Mouse (Mus musculus): ENCODE results near the gene Mtus2. TPM values are rescaled to one million over a fixed set of nuclear protein-coding genes. Genes with fewer than 3 reads are reported as not detected.

Mtus2 gene
- polyA plus RNA-seq, 1 experiment from 2014 or later, result 35.1 TPM

DNA sequence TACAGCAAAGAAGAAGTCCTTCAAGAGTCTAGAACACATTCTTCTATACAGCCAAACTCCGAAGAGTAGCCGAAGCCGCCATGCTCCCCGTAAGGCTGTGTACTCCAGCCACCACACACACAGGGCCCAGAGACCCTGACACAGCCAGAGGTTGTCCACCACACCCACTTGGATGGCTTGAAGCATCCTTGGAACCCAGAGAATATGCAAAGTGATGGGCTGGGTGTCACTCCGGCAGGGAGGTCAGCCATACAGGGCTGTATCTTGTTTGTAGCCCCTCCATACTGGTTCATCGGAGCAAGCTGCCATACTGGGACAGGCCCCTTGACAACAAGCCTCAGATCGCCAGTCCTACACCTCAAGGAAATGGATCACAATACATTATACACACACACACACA, 405.2 kb downstream of the Mtus2 start:
- ATAC-seq, result no peak
- Histone ChIP-seq H3K27me3 (no peaks in the 10 kb centered on the region), H3K4me3 (replicated peaks) (no peak overlapping the region), H3K36me3 (no peaks in the 10 kb centered on the region), H3K27ac (no peak overlapping the region), H3K4me1 (replicated peaks) (peaks cover 13% of the 10 kb centered on the region; the same call in 1 of the 2 replicates), H3K4me2 (replicated peaks) (no peak overlapping the region), H3K9me3 (no peaks in the 10 kb centered on the region), H3K9ac (replicated peaks) (no peak overlapping the region)
- WGBS, result 98% methylated on average over 7 of the region's 7 CpGs

DNA sequence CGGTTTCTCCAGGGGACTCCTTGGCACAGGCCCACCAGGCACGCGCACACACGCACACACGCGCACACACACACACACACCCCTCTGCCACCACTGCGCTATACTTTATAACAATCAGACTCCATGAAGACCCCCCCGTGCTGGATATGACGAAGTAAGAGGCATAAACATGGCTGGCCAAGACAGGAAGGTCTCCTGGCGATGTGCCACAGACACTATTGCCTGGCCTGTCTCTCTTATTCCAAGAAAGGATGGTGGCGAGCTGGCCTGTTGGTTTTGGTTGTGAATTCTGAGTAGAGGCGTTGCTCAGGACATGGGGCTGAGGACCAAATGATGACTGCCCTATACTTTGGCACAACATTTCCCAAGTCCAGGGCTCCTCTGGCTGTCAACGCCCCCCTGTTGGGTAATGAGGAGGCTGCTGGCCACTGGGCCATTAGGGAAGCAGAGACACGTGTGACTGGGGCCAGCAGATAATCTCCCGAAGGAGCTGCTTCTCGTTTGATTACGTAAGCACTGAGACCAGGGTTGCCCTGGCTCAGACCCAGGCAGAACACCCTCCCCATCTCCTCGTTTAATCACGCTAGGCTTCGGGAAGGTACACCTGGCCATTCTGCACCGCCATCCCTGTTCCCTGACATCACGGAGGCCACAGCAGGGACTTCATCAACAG, 406.5 kb downstream of the Mtus2 start:
- Histone ChIP-seq H3K4me2 (replicated peaks) (no peak overlapping the region), H3K9me3 (no peaks in the 10 kb centered on the region), H3K36me3 (no peaks in the 10 kb centered on the region), H3K4me1 (replicated peaks) (peaks cover 13% of the 10 kb centered on the region; the same call in 1 of the 2 replicates), H3K27ac (no peak overlapping the region), H3K27me3 (no peaks in the 10 kb centered on the region), H3K4me3 (replicated peaks) (no peak overlapping the region), H3K9ac (replicated peaks) (no peak overlapping the region)
- 85% methylated on average over 22 of the region's 22 CpGs for WGBS
- 0 out of 2 replicates have a peak, but pooled peaks have one; percentile 14 for ATAC-seq

Other genes with a start within 250 kb of the Mtus2 start
- gene Flt1, start 231.3 kb upstream of the Mtus2 start, polyA plus RNA-seq (2015; fragmentation: Nextera tagmentation; extraction: Ambion mirVana), result 8.1 and 9.9 TPM in 2 replicates
- 522 and 549 TPM in 2 replicates for gene Pomp, start 96.9 kb upstream of the Mtus2 start, polyA plus RNA-seq (2015; fragmentation: Nextera tagmentation; extraction: Ambion mirVana)
- gene Slc46a3, start 62.5 kb upstream of the Mtus2 start, polyA plus RNA-seq (2015; fragmentation: Nextera tagmentation; extraction: Ambion mirVana), result 4.6 and 4.8 TPM in 2 replicates